Comparison of ENCODE assay signal across 10 mouse cellular contexts in genomic region chr5:34534776-34535581, GRCm38 (mm10). TPM values are rescaled to one million over a fixed set of nuclear protein-coding genes. Genes with fewer than 3 reads are reported as not detected.
DNase-seq lines count a peak whose midpoint lies in the region; ATAC-seq and TF ChIP-seq lines count a peak whose summit lies in the region.
"Had no signal": no experiment of that assay in that cellular context is flagged by ENCODE, and none has a peak within 500 bp of the region (broad histone marks: within the 10 kb centered on the region; RNA-seq: fewer than 3 reads in every experiment).

No protein-coding gene starts in this region.

- H3K9me3 ChIP-seq in liver, embryonic 11.5 days (ENCODE audit: control insufficient read depth, low read length), result no peaks in the 10 kb centered on the region
- H3K9me3 ChIP-seq: embryonic facial prominence, embryonic 12.5 days had no signal

- 0 out of 2 replicates have a peak overlapping the region, but pooled peaks have one; percentile 22 for H3K9ac ChIP-seq in liver, adult 2 months (ENCODE audit: low read depth, low read length)
- no peak overlapping the region for H3K9ac ChIP-seq in liver, embryonic 11.5 days (ENCODE audit: low read depth, low read length)
- H3K9ac ChIP-seq: embryonic facial prominence, embryonic 12.5 days had no signal

- peak; percentile 72 for DNase-seq in liver, adult 2 months (ENCODE audit: extremely low read depth, low read depth, low spot score)
- no peak for DNase-seq in liver, embryonic 11.5 days (ENCODE audit: low spot score)
- peak; percentile 88 for DNase-seq in Muller cell, postnatal 12 days (ENCODE audit: inconsistent ontology term)
- DNase-seq in adrenal gland, adult 2 months, result peak; percentile 93
- DNase-seq in thymus, postnatal 0 days (ENCODE audit: low spot score), result no peak
- no peak for DNase-seq in kidney, adult 9 months
- DNase-seq: cerebellum, adult 11 months; heart, postnatal 36 days had no signal

- TF ChIP-seq POLR2A in liver, adult 2 months (IDR thresholded peaks at IDR 0.05; ENCODE audit: extremely low read depth, insufficient read depth, low read length), result no peak

- TF ChIP-seq CTCF in liver, adult 2 months (IDR thresholded peaks at IDR 0.05; ENCODE audit: low read depth, low read length), result no peak

- H3K36me3 ChIP-seq in liver, adult 2 months (ENCODE audit: control insufficient read depth, insufficient read depth, low read length), result no peaks in the 10 kb centered on the region
- no peaks in the 10 kb centered on the region for H3K36me3 ChIP-seq in liver, embryonic 11.5 days (ENCODE audit: control insufficient read depth, insufficient read depth, low read length)
- H3K36me3 ChIP-seq: embryonic facial prominence, embryonic 12.5 days had no signal

- peaks cover 25% of the 10 kb centered on the region for H3K4me1 ChIP-seq in liver, adult 2 months (ENCODE audit: control insufficient read depth, insufficient read depth, low read length)
- peaks cover 7% of the 10 kb centered on the region; the same call in 1 of the 2 replicates for H3K4me1 ChIP-seq in liver, embryonic 11.5 days (replicated peaks; ENCODE audit: control insufficient read depth, insufficient read depth, low read length)
- H3K4me1 ChIP-seq: embryonic facial prominence, embryonic 12.5 days had no signal

- H3K79me2 ChIP-seq in liver, adult 2 months (ENCODE audit: control insufficient read depth, insufficient read depth, low read length), result peaks cover 33% of the 10 kb centered on the region; the same call in 1 of the 2 replicates

- peak overlapping the region; percentile 4 for H3K27ac ChIP-seq in liver, adult 2 months (replicated peaks; ENCODE audit: insufficient read depth, low read depth, low read length)
- H3K27ac ChIP-seq in liver, embryonic 11.5 days (ENCODE audit: low read depth, low read length), result no peak overlapping the region
- H3K27ac ChIP-seq: embryonic facial prominence, embryonic 12.5 days had no signal

- H3K27me3 ChIP-seq in liver, adult 2 months (ENCODE audit: control insufficient read depth, insufficient read depth, low read length), result no peaks in the 10 kb centered on the region
- no peaks in the 10 kb centered on the region for H3K27me3 ChIP-seq in liver, embryonic 11.5 days (replicated peaks; ENCODE audit: control insufficient read depth, insufficient read depth, low read length)
- H3K27me3 ChIP-seq: embryonic facial prominence, embryonic 12.5 days had no signal

- 23% methylated on average over 5 of the region's 5 CpGs for WGBS in liver, adult 2 months
- 81% methylated on average over 5 of the region's 5 CpGs for WGBS in liver, embryonic 11.5 days

- no peak overlapping the region for H3K4me3 ChIP-seq in liver, adult 2 months (ENCODE audit: insufficient read depth, low read depth, low read length)
- H3K4me3 ChIP-seq in liver, embryonic 11.5 days (ENCODE audit: low read depth, low read length), result no peak overlapping the region
- H3K4me3 ChIP-seq: embryonic facial prominence, embryonic 12.5 days had no signal

- ATAC-seq in liver, embryonic 11.5 days (replicated peaks; ENCODE audit: low FRiP score), result no peak
- ATAC-seq in megakaryocyte, adult 5-6 weeks (ENCODE audit: poor library complexity, severe bottlenecking), result peak; percentile 37

- H3K4me2 ChIP-seq in liver, embryonic 11.5 days, result no peak overlapping the region
- H3K4me2 ChIP-seq: embryonic facial prominence, embryonic 12.5 days had no signal

RNA-seq across cellular contexts. Expression of gene Sh3bp2, which starts 9.3 kb away (rescaled TPM):
- 9.1 and 11.9 TPM in 2 replicates for total RNA-seq in liver, adult 2 months (2014; rRNA removed)
- polyA plus RNA-seq in liver, adult 2 months (2012; rRNA removed), result 16.9 and 20.5 TPM in 2 replicates
- polyA plus RNA-seq in liver, embryonic 11.5 days (2014; fragmentation: Nextera tagmentation; extraction: Ambion mirVana), result 5.2 and 8.4 TPM in 2 replicates
- total RNA-seq in adrenal gland, adult 2 months (2021), result 10 to 100 TPM; 15.5 to 31.7 TPM
- polyA plus RNA-seq in adrenal gland, adult 2 months (2012; rRNA removed), result 14.7 and 15.9 TPM in 2 replicates
- total RNA-seq in megakaryocyte, adult 5-6 weeks (2015), result 34.7 and 38.5 TPM in 2 replicates
- total RNA-seq in megakaryocyte, adult 5-6 weeks (2017), result 48.1 and 60.7 TPM in 2 replicates
- 10.5 and 16.2 TPM in 2 replicates for polyA plus RNA-seq in thymus, postnatal 0 days (2015; fragmentation: Nextera tagmentation; extraction: Ambion mirVana)

RNA-seq across cellular contexts. Expression of gene Tnip2, which starts 21.2 kb away (rescaled TPM):
- 6.2 and 7.7 TPM in 2 replicates for total RNA-seq in liver, adult 2 months (2014; rRNA removed)
- 6.2 and 13.4 TPM in 2 replicates for polyA plus RNA-seq in liver, adult 2 months (2012; rRNA removed)
- polyA plus RNA-seq in liver, embryonic 11.5 days (2014; fragmentation: Nextera tagmentation; extraction: Ambion mirVana), result 12.3 and 12.8 TPM in 2 replicates
- total RNA-seq in adrenal gland, adult 2 months (2021), result 10 to 100 TPM; 12.8 to 14.8 TPM
- 55.1 and 55.3 TPM in 2 replicates for polyA plus RNA-seq in adrenal gland, adult 2 months (2012; rRNA removed)
- total RNA-seq in megakaryocyte, adult 5-6 weeks (2015), result 10.9 and 12.1 TPM in 2 replicates
- 34.4 and 41.3 TPM in 2 replicates for total RNA-seq in megakaryocyte, adult 5-6 weeks (2017)
- polyA plus RNA-seq in thymus, postnatal 0 days (2015; fragmentation: Nextera tagmentation; extraction: Ambion mirVana), result 11.8 and 17.9 TPM in 2 replicates

RNA-seq across cellular contexts. Expression of gene Add1, which starts 38.5 kb away (rescaled TPM):
- total RNA-seq in liver, adult 2 months (2014; rRNA removed), result 30.6 and 30.9 TPM in 2 replicates
- 29.9 and 39.3 TPM in 2 replicates for polyA plus RNA-seq in liver, adult 2 months (2012; rRNA removed)
- 170 and 186 TPM in 2 replicates for polyA plus RNA-seq in liver, embryonic 11.5 days (2014; fragmentation: Nextera tagmentation; extraction: Ambion mirVana)
- 100 to 1,000 TPM; 160 to 168 TPM for total RNA-seq in adrenal gland, adult 2 months (2021)
- 123 and 134 TPM in 2 replicates for polyA plus RNA-seq in adrenal gland, adult 2 months (2012; rRNA removed)
- total RNA-seq in megakaryocyte, adult 5-6 weeks (2015), result 117 and 126 TPM in 2 replicates
- total RNA-seq in megakaryocyte, adult 5-6 weeks (2017), result 137 and 192 TPM in 2 replicates
- 117 TPM in 2 replicates for polyA plus RNA-seq in thymus, postnatal 0 days (2015; fragmentation: Nextera tagmentation; extraction: Ambion mirVana)

Comparison
In these comparisons a context has a peak if more than half of its experiments do, and no peak if none do; other contexts are left out.
1. DNase-seq: peak in liver, adult 2 months (single experiment), Muller cell, postnatal 12 days (single experiment) and adrenal gland, adult 2 months (single experiment); none in liver, embryonic 11.5 days (single experiment), thymus, postnatal 0 days (single experiment) and kidney, adult 9 months (single experiment).